Comparison of ENCODE assay signal across 15 mouse cellular contexts in the genomic region with DNA sequence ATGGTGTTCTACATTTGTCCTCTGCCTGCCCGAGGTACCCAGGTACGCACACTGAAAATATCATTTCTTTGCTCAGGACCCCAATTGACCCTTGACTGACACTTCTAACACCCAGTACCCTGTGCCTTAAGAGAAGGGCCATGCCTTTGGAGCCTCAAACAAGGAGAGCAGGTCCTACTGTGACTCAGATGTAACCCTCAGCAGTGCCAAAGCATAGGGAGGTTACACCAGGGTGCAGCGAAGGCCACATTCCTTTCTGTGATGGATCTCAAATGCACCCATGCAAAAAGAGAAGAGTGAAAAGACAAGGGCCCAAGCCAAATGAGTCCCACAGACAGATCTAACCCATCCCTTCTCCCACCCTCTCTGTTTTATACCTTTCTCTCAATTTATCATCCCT.
"Had no signal": no experiment of that assay in that cellular context is flagged by ENCODE, and none has a peak within 500 bp of the region (broad histone marks: within the 10 kb centered on the region; RNA-seq: fewer than 3 reads in every experiment).

No protein-coding gene starts in this region.

- H3K4me3 ChIP-seq: lung, embryonic 15.5 days; midbrain, embryonic 13.5 days; midbrain, embryonic 15.5 days; neural tube, embryonic 12.5 days; stomach, embryonic 15.5 days had no signal

- H3K27ac ChIP-seq: lung, embryonic 15.5 days; macrophage; midbrain, embryonic 13.5 days; midbrain, embryonic 15.5 days; neural tube, embryonic 12.5 days; stomach, embryonic 15.5 days had no signal

- DNase-seq: liver, postnatal 0 days; lung, adult 2 months; lung, postnatal 14 days; lung, postnatal 36 days; right cerebral cortex, postnatal 14 days; thymus, adult 18-20 months; thymus, postnatal 14 days; thymus, postnatal 36 days had no signal

- ATAC-seq: liver, postnatal 0 days; lung, postnatal 0 days; midbrain, embryonic 13.5 days; midbrain, embryonic 15.5 days had no signal
